Mouse (Mus musculus): ENCODE data around the gene Trpv2. TPM values are rescaled to one million over a fixed set of nuclear protein-coding genes. Genes with fewer than 3 reads are reported as not detected.

Trpv2 gene
- polyA plus RNA-seq, 1 experiment = 1.9 TPM

DNA sequence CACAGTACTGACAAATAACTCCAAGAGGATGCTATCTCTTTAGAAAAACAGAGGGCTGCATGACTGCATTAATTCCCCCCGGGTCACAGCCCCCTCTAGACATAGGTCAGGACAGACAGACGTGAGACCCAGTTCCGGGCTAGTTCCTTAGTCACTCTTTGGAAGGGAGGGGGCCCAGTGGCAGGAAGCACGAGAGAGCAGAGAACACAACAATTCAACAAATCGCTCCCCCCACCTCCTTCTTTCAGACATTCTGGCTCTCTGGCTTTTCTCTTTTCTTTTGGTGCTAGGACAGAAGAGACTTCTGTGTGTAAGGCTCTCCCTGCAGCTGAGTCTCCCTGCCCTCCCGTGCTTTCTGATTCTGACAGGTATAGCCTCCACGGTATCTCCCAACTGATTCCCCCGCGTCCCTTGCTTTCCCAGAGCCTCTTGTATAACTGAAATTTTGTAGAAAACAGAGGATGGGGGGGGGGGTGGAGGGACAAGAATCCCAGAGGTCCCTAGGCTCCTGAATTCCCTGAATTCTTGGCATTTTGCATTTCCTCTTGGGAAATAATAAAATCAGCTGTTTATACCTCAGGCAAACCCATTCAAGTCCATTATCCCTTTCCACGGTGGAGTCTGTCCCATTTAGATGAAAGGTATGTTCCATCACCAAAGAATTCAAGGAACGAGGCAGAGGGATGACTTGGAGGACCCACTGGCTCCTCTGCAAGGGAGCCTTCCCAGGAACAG, 62.0 kb downstream of the Trpv2 start:
- Histone ChIP-seq H3K27ac (ENCODE audit: insufficient read depth, low read length) (no peak overlapping the region), H3K36me3 (ENCODE audit: control insufficient read depth, insufficient read depth, low read length, poor library complexity, severe bottlenecking) (no peaks in the 10 kb centered on the region), H3K27me3 (ENCODE audit: control insufficient read depth, insufficient read depth, low read length, poor library complexity, severe bottlenecking) (no peaks in the 10 kb centered on the region), H3K4me3 (ENCODE audit: low read depth, low read length) (no peak overlapping the region), H3K9me3 (replicated peaks; ENCODE audit: control insufficient read depth, insufficient read depth, low read length, poor library complexity, severe bottlenecking) (no peaks in the 10 kb centered on the region), H3K4me1 (ENCODE audit: control insufficient read depth, insufficient read depth, low read length) (peaks cover 2% of the 10 kb centered on the region), H3K9ac (ENCODE audit: low read depth, poor library complexity, severe bottlenecking) (no peak overlapping the region)
- TF ChIP-seq EP300 (IDR thresholded peaks at IDR 0.05; ENCODE audit: insufficient read depth, low read depth, low read length) (no peak), POLR2A (IDR thresholded peaks at IDR 0.05; ENCODE audit: insufficient read depth, low read length) (no peak), CTCF (IDR thresholded peaks at IDR 0.05; ENCODE audit: low read depth, low read length) (no peak)

DNA sequence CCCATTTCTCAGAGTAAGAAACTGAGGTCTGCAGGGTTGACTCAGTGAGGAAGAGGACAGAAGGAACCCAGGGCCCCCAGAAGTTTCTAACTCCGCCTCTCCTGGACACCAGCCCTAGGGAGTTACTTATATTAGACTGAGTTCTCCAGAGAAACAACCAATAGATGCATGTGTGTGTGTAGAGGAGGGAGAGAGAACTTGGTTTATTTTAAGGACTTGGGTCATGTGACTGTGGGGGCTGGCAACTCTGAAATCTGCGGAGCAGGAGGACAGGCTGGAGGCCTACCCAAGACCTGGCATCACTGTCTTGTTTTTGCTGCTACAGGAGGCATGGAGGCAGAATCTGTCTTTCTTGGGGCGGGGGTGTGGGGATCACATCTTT, 62.5 kb downstream of the Trpv2 start:
- Histone ChIP-seq H3K4me3 (ENCODE audit: low read depth, low read length) (no peak overlapping the region), H3K27me3 (ENCODE audit: control insufficient read depth, insufficient read depth, low read length, poor library complexity, severe bottlenecking) (no peaks in the 10 kb centered on the region), H3K9ac (ENCODE audit: low read depth, poor library complexity, severe bottlenecking) (no peak overlapping the region), H3K4me1 (ENCODE audit: control insufficient read depth, insufficient read depth, low read length) (no peaks in the 10 kb centered on the region), H3K27ac (ENCODE audit: insufficient read depth, low read length) (no peak overlapping the region), H3K36me3 (ENCODE audit: control insufficient read depth, insufficient read depth, low read length, poor library complexity, severe bottlenecking) (no peaks in the 10 kb centered on the region), H3K9me3 (replicated peaks; ENCODE audit: control insufficient read depth, insufficient read depth, low read length, poor library complexity, severe bottlenecking) (no peaks in the 10 kb centered on the region)
- TF ChIP-seq EP300 (IDR thresholded peaks at IDR 0.05; ENCODE audit: insufficient read depth, low read depth, low read length) (no peak), POLR2A (IDR thresholded peaks at IDR 0.05; ENCODE audit: insufficient read depth, low read length) (no peak), CTCF (IDR thresholded peaks at IDR 0.05; ENCODE audit: low read depth, low read length) (no peak)

DNA sequence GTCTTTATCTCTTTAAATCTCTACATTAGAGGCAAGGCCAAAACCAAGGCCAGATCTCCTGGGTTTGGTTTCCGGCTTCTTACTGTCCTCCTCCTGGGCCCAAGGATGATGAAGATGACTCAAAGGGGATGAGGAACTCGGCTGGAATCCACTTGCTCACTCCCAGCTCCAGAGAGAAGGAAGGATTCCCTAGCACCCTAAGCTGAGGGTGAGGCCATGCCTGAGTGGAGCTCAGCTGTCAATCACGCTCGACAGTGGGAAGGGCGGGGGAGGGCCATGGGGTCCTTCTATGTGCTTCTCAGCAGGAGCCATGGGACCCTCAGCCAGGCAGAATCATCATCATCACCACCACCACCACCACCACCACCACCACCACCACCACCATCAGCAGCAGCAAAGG, 63.1 kb downstream of the Trpv2 start:
- TF ChIP-seq CTCF (IDR thresholded peaks at IDR 0.05; ENCODE audit: low read depth, low read length) (no peak), POLR2A (IDR thresholded peaks at IDR 0.05; ENCODE audit: insufficient read depth, low read length) (no peak)
- H3K9ac ChIP-seq (ENCODE audit: low read depth, poor library complexity, severe bottlenecking) = no peak overlapping the region
- no peaks in the 10 kb centered on the region for H3K27me3 ChIP-seq (ENCODE audit: control insufficient read depth, insufficient read depth, low read length, poor library complexity, severe bottlenecking)
- no peaks in the 10 kb centered on the region for H3K4me1 ChIP-seq (ENCODE audit: control insufficient read depth, insufficient read depth, low read length)
- H3K27ac ChIP-seq (ENCODE audit: insufficient read depth, low read length) = no peak overlapping the region
- H3K36me3 ChIP-seq (ENCODE audit: control insufficient read depth, insufficient read depth, low read length, poor library complexity, severe bottlenecking) = no peaks in the 10 kb centered on the region
- H3K4me3 ChIP-seq (ENCODE audit: low read depth, low read length) = no peak overlapping the region
- H3K9me3 ChIP-seq (replicated peaks; ENCODE audit: control insufficient read depth, insufficient read depth, low read length, poor library complexity, severe bottlenecking) = no peaks in the 10 kb centered on the region

DNA sequence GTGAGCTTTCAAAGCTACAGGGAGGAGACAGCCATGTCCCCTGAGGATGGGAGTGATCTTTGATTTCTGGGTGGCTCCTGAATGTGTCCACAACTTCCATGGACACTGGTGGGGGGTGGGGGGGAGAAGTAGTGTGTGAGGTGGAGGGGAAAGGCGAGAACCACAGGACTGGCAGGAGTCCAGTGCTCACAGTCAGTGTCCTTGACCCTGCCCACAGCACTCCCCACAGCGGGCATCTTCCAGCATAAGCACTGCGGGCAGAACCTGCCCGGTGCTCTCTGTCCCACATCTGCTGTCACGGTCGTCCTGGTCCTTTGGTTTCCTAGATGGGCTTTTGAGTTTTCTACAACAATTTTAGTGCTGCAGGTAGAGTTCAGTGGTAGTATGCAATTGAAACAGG, 63.5 kb downstream of the Trpv2 start:
- Histone ChIP-seq H3K27me3 (ENCODE audit: control insufficient read depth, insufficient read depth, low read length, poor library complexity, severe bottlenecking) (no peaks in the 10 kb centered on the region), H3K27ac (ENCODE audit: insufficient read depth, low read length) (no peak overlapping the region), H3K9me3 (replicated peaks; ENCODE audit: control insufficient read depth, insufficient read depth, low read length, poor library complexity, severe bottlenecking) (no peaks in the 10 kb centered on the region), H3K4me1 (ENCODE audit: control insufficient read depth, insufficient read depth, low read length) (no peaks in the 10 kb centered on the region), H3K4me3 (ENCODE audit: low read depth, low read length) (no peak overlapping the region), H3K36me3 (ENCODE audit: control insufficient read depth, insufficient read depth, low read length, poor library complexity, severe bottlenecking) (no peaks in the 10 kb centered on the region), H3K9ac (ENCODE audit: low read depth, poor library complexity, severe bottlenecking) (no peak overlapping the region)
- no peak for TF ChIP-seq CTCF (IDR thresholded peaks at IDR 0.05; ENCODE audit: low read depth, low read length)
- no peak for TF ChIP-seq POLR2A (IDR thresholded peaks at IDR 0.05; ENCODE audit: insufficient read depth, low read length)
- no peak for TF ChIP-seq EP300 (IDR thresholded peaks at IDR 0.05; ENCODE audit: insufficient read depth, low read depth, low read length)

DNA sequence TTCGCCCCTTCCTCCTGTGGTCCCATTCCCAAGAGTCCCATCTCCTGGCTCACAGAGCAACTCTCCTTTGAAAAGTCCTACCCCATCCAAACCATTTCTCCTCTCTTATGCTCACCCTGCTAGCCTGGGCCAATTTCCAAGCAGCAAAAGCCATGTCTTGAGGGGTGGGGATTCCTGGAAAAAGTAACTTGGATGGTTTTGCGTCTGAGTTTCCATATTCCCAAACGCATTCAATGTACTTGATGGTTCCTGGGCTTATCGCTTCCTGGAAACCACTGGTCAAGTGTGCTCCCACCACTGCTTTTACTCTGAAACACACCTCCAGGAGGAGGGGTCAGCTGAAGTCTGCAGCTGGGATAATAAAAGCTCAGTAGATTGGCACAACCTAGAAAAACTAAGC, 64.1 kb downstream of the Trpv2 start:
- Histone ChIP-seq H3K4me1 (ENCODE audit: control insufficient read depth, insufficient read depth, low read length) (no peaks in the 10 kb centered on the region), H3K36me3 (ENCODE audit: control insufficient read depth, insufficient read depth, low read length, poor library complexity, severe bottlenecking) (no peaks in the 10 kb centered on the region), H3K9ac (ENCODE audit: low read depth, poor library complexity, severe bottlenecking) (no peak overlapping the region), H3K9me3 (replicated peaks; ENCODE audit: control insufficient read depth, insufficient read depth, low read length, poor library complexity, severe bottlenecking) (no peaks in the 10 kb centered on the region), H3K27ac (ENCODE audit: insufficient read depth, low read length) (no peak overlapping the region), H3K27me3 (ENCODE audit: control insufficient read depth, insufficient read depth, low read length, poor library complexity, severe bottlenecking) (no peaks in the 10 kb centered on the region), H3K4me3 (ENCODE audit: low read depth, low read length) (no peak overlapping the region)
- TF ChIP-seq EP300 (IDR thresholded peaks at IDR 0.05; ENCODE audit: insufficient read depth, low read depth, low read length) = no peak
- TF ChIP-seq CTCF (IDR thresholded peaks at IDR 0.05; ENCODE audit: low read depth, low read length) = no peak
- no peak for TF ChIP-seq POLR2A (IDR thresholded peaks at IDR 0.05; ENCODE audit: insufficient read depth, low read length)

DNA sequence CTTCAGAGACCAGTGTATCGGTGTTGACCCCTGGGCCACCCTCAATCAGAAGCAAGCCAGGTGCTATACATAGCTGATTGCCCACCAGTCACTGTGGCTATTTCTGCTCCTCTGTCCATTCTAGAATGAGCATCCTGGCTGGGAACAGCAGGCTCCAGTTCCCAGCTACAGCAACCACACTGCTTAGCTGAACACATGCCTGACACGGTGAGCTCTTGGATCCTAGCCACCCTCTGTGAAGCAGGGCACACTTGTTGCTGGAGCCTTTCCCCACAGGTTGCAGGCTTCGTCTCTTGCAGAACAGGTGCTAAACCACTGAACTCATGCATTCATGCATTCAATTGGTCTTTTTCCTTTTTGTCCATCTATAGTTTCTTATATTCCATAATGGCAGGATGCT, 66.1 kb downstream of the Trpv2 start:
- Histone ChIP-seq H3K36me3 (ENCODE audit: control insufficient read depth, insufficient read depth, low read length, poor library complexity, severe bottlenecking) (no peaks in the 10 kb centered on the region), H3K27ac (ENCODE audit: insufficient read depth, low read length) (no peak overlapping the region), H3K4me3 (ENCODE audit: low read depth, low read length) (no peak overlapping the region), H3K9me3 (replicated peaks; ENCODE audit: control insufficient read depth, insufficient read depth, low read length, poor library complexity, severe bottlenecking) (no peaks in the 10 kb centered on the region), H3K27me3 (ENCODE audit: control insufficient read depth, insufficient read depth, low read length, poor library complexity, severe bottlenecking) (no peaks in the 10 kb centered on the region), H3K9ac (ENCODE audit: low read depth, poor library complexity, severe bottlenecking) (no peak overlapping the region), H3K4me1 (ENCODE audit: control insufficient read depth, insufficient read depth, low read length) (peaks cover 2% of the 10 kb centered on the region)
- TF ChIP-seq CTCF (IDR thresholded peaks at IDR 0.05; ENCODE audit: low read depth, low read length) (no peak), EP300 (IDR thresholded peaks at IDR 0.05; ENCODE audit: insufficient read depth, low read depth, low read length) (no peak), POLR2A (IDR thresholded peaks at IDR 0.05; ENCODE audit: insufficient read depth, low read length) (no peak)
